Mouse (Mus musculus): ENCODE measurements at regions not wholly inside any gene's neighbourhood (a gene's known extent, or its start where the extent isn't known, plus 50 kb on each side); places are given as distances from the start of the nearest gene placed in this dataset.

- no peak for TF ChIP-seq POLR2A (IDR thresholded peaks at IDR 0.05; ENCODE audit: control insufficient read depth in 1 of 2, insufficient read depth in 1 of 2, low read depth in 1 of 2, low read length in 2 of 2, poor library complexity in 1 of 2)
- TF ChIP-seq ZC3H11A (IDR thresholded peaks at IDR 0.05; ENCODE audit: low read depth, low read length) = no peak
- no peak for TF ChIP-seq NELFE (IDR thresholded peaks at IDR 0.05; ENCODE audit: low read depth, low read length)
These were observed 118.2 kb upstream of the Dyrk2 start for GRCm38 (mm10) chr10:118988249-118988648.
